Mouse (Mus musculus): Measurements from ENCODE around the gene Tmem259. TPM values are rescaled to one million over a fixed set of nuclear protein-coding genes. Genes with fewer than 3 reads are reported as not detected.

Gene Tmem259
- total and polyA plus RNA-seq, 3 experiments: 62.0 to 150 TPM; not detected in 1

Other genes starting within 250 kb of the Tmem259 start
Only the 30 nearest of the 33 such genes appear.
- gene Rnf126, start 217.4 kb downstream of the Tmem259 start, total RNA-seq (2012; rRNA removed): 78.8 and 84.8 TPM in 2 replicates
- gene Rnf126, start 217.4 kb downstream of the Tmem259 start, polyA plus RNA-seq (2012; ENCODE audit: insufficient read depth in 1 of 2, insufficient read length in 2 of 2, low read depth in 1 of 2, low replicate concordance in 2 of 2, missing spikeins in 1 of 2): 100 to 1,000 TPM; 174 to 184 TPM
- gene Fstl3, start 207.1 kb downstream of the Tmem259 start, total RNA-seq (2012; rRNA removed): 2.2 and 4.3 TPM in 2 replicates
- gene Fstl3, start 207.1 kb downstream of the Tmem259 start, polyA plus RNA-seq (2012; ENCODE audit: insufficient read depth in 1 of 2, insufficient read length in 2 of 2, low read depth in 1 of 2, low replicate concordance in 2 of 2, missing spikeins in 1 of 2): 1 to 10 TPM in 1 of 2 experiments, not detected in 1; 7.1 TPM
- gene Prss57, start 193.4 kb downstream of the Tmem259 start, total RNA-seq (2012; rRNA removed): 0.39 and 0.50 TPM in 2 replicates
- under 1 TPM in 1 of 2 experiments, not detected in 1; 0.70 TPM for gene Prss57, start 193.4 kb downstream of the Tmem259 start, polyA plus RNA-seq (2012; ENCODE audit: insufficient read depth in 1 of 2, insufficient read length in 2 of 2, low read depth in 1 of 2, low replicate concordance in 2 of 2, missing spikeins in 1 of 2)
- gene Palm, start 190.8 kb downstream of the Tmem259 start, total RNA-seq (2012; rRNA removed): 4.8 TPM in 2 replicates
- 10 to 100 TPM in 1 of 2 experiments, not detected in 1; 15.5 TPM for gene Palm, start 190.8 kb downstream of the Tmem259 start, polyA plus RNA-seq (2012; ENCODE audit: insufficient read depth in 1 of 2, insufficient read length in 2 of 2, low read depth in 1 of 2, low replicate concordance in 2 of 2, missing spikeins in 1 of 2)
- not detected in 2 replicates for gene Misp, start 163.3 kb downstream of the Tmem259 start, total RNA-seq (2012; rRNA removed)
- gene Misp, start 163.3 kb downstream of the Tmem259 start, polyA plus RNA-seq (2012; ENCODE audit: insufficient read depth in 1 of 2, insufficient read length in 2 of 2, low read depth in 1 of 2, low replicate concordance in 2 of 2, missing spikeins in 1 of 2): not detected
- gene Ptbp1, start 129.9 kb downstream of the Tmem259 start, total RNA-seq (2012; rRNA removed): 301 and 316 TPM in 2 replicates
- gene Ptbp1, start 129.9 kb downstream of the Tmem259 start, polyA plus RNA-seq (2012; ENCODE audit: insufficient read depth in 1 of 2, insufficient read length in 2 of 2, low read depth in 1 of 2, low replicate concordance in 2 of 2, missing spikeins in 1 of 2): 100 to 1,000 TPM; 329 to 837 TPM
- 9.1 and 11.2 TPM in 2 replicates for gene Prtn3, start 109.9 kb downstream of the Tmem259 start, total RNA-seq (2012; rRNA removed)
- 10 to 100 TPM in 1 of 2 experiments, not detected in 1; 31.5 TPM for gene Prtn3, start 109.9 kb downstream of the Tmem259 start, polyA plus RNA-seq (2012; ENCODE audit: insufficient read depth in 1 of 2, insufficient read length in 2 of 2, low read depth in 1 of 2, low replicate concordance in 2 of 2, missing spikeins in 1 of 2)
- 0.56 and 0.85 TPM in 2 replicates for gene Plppr3, start 109.7 kb downstream of the Tmem259 start, total RNA-seq (2012; rRNA removed)
- gene Plppr3, start 109.7 kb downstream of the Tmem259 start, polyA plus RNA-seq (2012; ENCODE audit: insufficient read depth in 1 of 2, insufficient read length in 2 of 2, low read depth in 1 of 2, low replicate concordance in 2 of 2, missing spikeins in 1 of 2): 1 to 10 TPM in 1 of 2 experiments, not detected in 1; 6.2 TPM
- gene Elane, start 98.1 kb downstream of the Tmem259 start, total RNA-seq (2012; rRNA removed): not detected in 2 replicates
- under 1 TPM in 1 of 2 experiments, not detected in 1; 0.07 TPM for gene Elane, start 98.1 kb downstream of the Tmem259 start, polyA plus RNA-seq (2012; ENCODE audit: insufficient read depth in 1 of 2, insufficient read length in 2 of 2, low read depth in 1 of 2, low replicate concordance in 2 of 2, missing spikeins in 1 of 2)
- gene Cfd, start 93.5 kb downstream of the Tmem259 start, total RNA-seq (2012; rRNA removed): not detected in 2 replicates
- under 1 TPM in 1 of 2 experiments, not detected in 1; 0.21 TPM for gene Cfd, start 93.5 kb downstream of the Tmem259 start, polyA plus RNA-seq (2012; ENCODE audit: insufficient read depth in 1 of 2, insufficient read length in 2 of 2, low read depth in 1 of 2, low replicate concordance in 2 of 2, missing spikeins in 1 of 2)
- 16.6 and 17.3 TPM in 2 replicates for gene Med16, start 75.4 kb downstream of the Tmem259 start, total RNA-seq (2012; rRNA removed)
- 10 to 100 TPM in 1 of 2 experiments, not detected in 1; 41.2 TPM for gene Med16, start 75.4 kb downstream of the Tmem259 start, polyA plus RNA-seq (2012; ENCODE audit: insufficient read depth in 1 of 2, insufficient read length in 2 of 2, low read depth in 1 of 2, low replicate concordance in 2 of 2, missing spikeins in 1 of 2)
- 5.2 and 10.2 TPM in 2 replicates for gene Gm26602, start 73.5 kb downstream of the Tmem259 start, total RNA-seq (2012; rRNA removed)
- gene Gm26602, start 73.5 kb downstream of the Tmem259 start, polyA plus RNA-seq (2012; ENCODE audit: insufficient read depth in 1 of 2, insufficient read length in 2 of 2, low read depth in 1 of 2, low replicate concordance in 2 of 2, missing spikeins in 1 of 2): 1 to 10 TPM in 1 of 2 experiments, not detected in 1; 4.5 TPM
- 9.1 and 10.8 TPM in 2 replicates for gene Kiss1r, start 67.4 kb downstream of the Tmem259 start, total RNA-seq (2012; rRNA removed)
- 10 to 100 TPM in 1 of 2 experiments, not detected in 1; 23.5 TPM for gene Kiss1r, start 67.4 kb downstream of the Tmem259 start, polyA plus RNA-seq (2012; ENCODE audit: insufficient read depth in 1 of 2, insufficient read length in 2 of 2, low read depth in 1 of 2, low replicate concordance in 2 of 2, missing spikeins in 1 of 2)
- gene R3hdm4, start 63.1 kb downstream of the Tmem259 start, total RNA-seq (2012; rRNA removed): 22.7 and 29.1 TPM in 2 replicates
- gene R3hdm4, start 63.1 kb downstream of the Tmem259 start, polyA plus RNA-seq (2012; ENCODE audit: insufficient read depth in 1 of 2, insufficient read length in 2 of 2, low read depth in 1 of 2, low replicate concordance in 2 of 2, missing spikeins in 1 of 2): 100 to 1,000 TPM in 1 of 2 experiments, not detected in 1; 105 TPM
- gene Arid3a, start 57.3 kb downstream of the Tmem259 start, total RNA-seq (2012; rRNA removed): 11.8 and 12.5 TPM in 2 replicates
- gene Arid3a, start 57.3 kb downstream of the Tmem259 start, polyA plus RNA-seq (2012; ENCODE audit: insufficient read depth in 1 of 2, insufficient read length in 2 of 2, low read depth in 1 of 2, low replicate concordance in 2 of 2, missing spikeins in 1 of 2): 10 to 100 TPM in 1 of 2 experiments, not detected in 1; 17.2 TPM
- 94.5 and 107 TPM in 2 replicates for gene Wdr18, start 24.2 kb downstream of the Tmem259 start, total RNA-seq (2012; rRNA removed)
- gene Wdr18, start 24.2 kb downstream of the Tmem259 start, polyA plus RNA-seq (2012; ENCODE audit: insufficient read depth in 1 of 2, insufficient read length in 2 of 2, low read depth in 1 of 2, low replicate concordance in 2 of 2, missing spikeins in 1 of 2): 10 to 100 TPM in 1 of 2 experiments, not detected in 1; 89.5 TPM
- gene Grin3b, start 13.6 kb downstream of the Tmem259 start, total RNA-seq (2012; rRNA removed): 0.16 and 0.42 TPM in 2 replicates
- gene Grin3b, start 13.6 kb downstream of the Tmem259 start, polyA plus RNA-seq (2012; ENCODE audit: insufficient read depth in 1 of 2, insufficient read length in 2 of 2, low read depth in 1 of 2, low replicate concordance in 2 of 2, missing spikeins in 1 of 2): 1 to 10 TPM in 1 of 2 experiments, not detected in 1; 1.1 TPM
- gene Cnn2, start 4.3 kb upstream of the Tmem259 start, total RNA-seq (2012; rRNA removed): 8.7 and 9.1 TPM in 2 replicates
- 10 to 100 TPM in 1 of 2 experiments, not detected in 1; 25.3 TPM for gene Cnn2, start 4.3 kb upstream of the Tmem259 start, polyA plus RNA-seq (2012; ENCODE audit: insufficient read depth in 1 of 2, insufficient read length in 2 of 2, low read depth in 1 of 2, low replicate concordance in 2 of 2, missing spikeins in 1 of 2)
- 7.4 and 7.7 TPM in 2 replicates for gene Abca7, start 12.2 kb upstream of the Tmem259 start, total RNA-seq (2012; rRNA removed)
- gene Abca7, start 12.2 kb upstream of the Tmem259 start, polyA plus RNA-seq (2012; ENCODE audit: insufficient read depth in 1 of 2, insufficient read length in 2 of 2, low read depth in 1 of 2, low replicate concordance in 2 of 2, missing spikeins in 1 of 2): 10 to 100 TPM in 1 of 2 experiments, not detected in 1; 16.8 TPM
- 25.2 and 26.2 TPM in 2 replicates for gene Arhgap45, start 32.3 kb upstream of the Tmem259 start, total RNA-seq (2012; rRNA removed)
- 10 to 100 TPM in 1 of 2 experiments, not detected in 1; 53.6 TPM for gene Arhgap45, start 32.3 kb upstream of the Tmem259 start, polyA plus RNA-seq (2012; ENCODE audit: insufficient read depth in 1 of 2, insufficient read length in 2 of 2, low read depth in 1 of 2, low replicate concordance in 2 of 2, missing spikeins in 1 of 2)
- gene Polr2e, start 55.5 kb upstream of the Tmem259 start, total RNA-seq (2012; rRNA removed): 156 and 169 TPM in 2 replicates
- gene Polr2e, start 55.5 kb upstream of the Tmem259 start, polyA plus RNA-seq (2012; ENCODE audit: insufficient read depth in 1 of 2, insufficient read length in 2 of 2, low read depth in 1 of 2, low replicate concordance in 2 of 2, missing spikeins in 1 of 2): 100 to 1,000 TPM; 258 to 279 TPM
- 422 and 508 TPM in 2 replicates for gene Gpx4, start 62.8 kb upstream of the Tmem259 start, total RNA-seq (2012; rRNA removed)
- 100 to 1,000 TPM in 1 of 2 experiments, not detected in 1; 536 TPM for gene Gpx4, start 62.8 kb upstream of the Tmem259 start, polyA plus RNA-seq (2012; ENCODE audit: insufficient read depth in 1 of 2, insufficient read length in 2 of 2, low read depth in 1 of 2, low replicate concordance in 2 of 2, missing spikeins in 1 of 2)
- gene Sbno2, start 121.2 kb upstream of the Tmem259 start, total RNA-seq (2012; rRNA removed): 14.6 and 15.8 TPM in 2 replicates
- gene Sbno2, start 121.2 kb upstream of the Tmem259 start, polyA plus RNA-seq (2012; ENCODE audit: insufficient read depth in 1 of 2, insufficient read length in 2 of 2, low read depth in 1 of 2, low replicate concordance in 2 of 2, missing spikeins in 1 of 2): 10 to 100 TPM in 1 of 2 experiments, not detected in 1; 29.0 TPM
- gene Stk11, start 131.5 kb upstream of the Tmem259 start, total RNA-seq (2012; rRNA removed): 77.8 and 108 TPM in 2 replicates
- 100 to 1,000 TPM in 1 of 2 experiments, not detected in 1; 188 TPM for gene Stk11, start 131.5 kb upstream of the Tmem259 start, polyA plus RNA-seq (2012; ENCODE audit: insufficient read depth in 1 of 2, insufficient read length in 2 of 2, low read depth in 1 of 2, low replicate concordance in 2 of 2, missing spikeins in 1 of 2)
- 308 and 324 TPM in 2 replicates for gene Atp5d, start 154.3 kb upstream of the Tmem259 start, total RNA-seq (2012; rRNA removed)
- 100 to 1,000 TPM; 300 to 657 TPM for gene Atp5d, start 154.3 kb upstream of the Tmem259 start, polyA plus RNA-seq (2012; ENCODE audit: insufficient read depth in 1 of 2, insufficient read length in 2 of 2, low read depth in 1 of 2, low replicate concordance in 2 of 2, missing spikeins in 1 of 2)
- gene Cbarp, start 156.5 kb upstream of the Tmem259 start, total RNA-seq (2012; rRNA removed): 4.8 and 6.8 TPM in 2 replicates
- gene Cbarp, start 156.5 kb upstream of the Tmem259 start, polyA plus RNA-seq (2012; ENCODE audit: insufficient read depth in 1 of 2, insufficient read length in 2 of 2, low read depth in 1 of 2, low replicate concordance in 2 of 2, missing spikeins in 1 of 2): 10 to 100 TPM in 1 of 2 experiments, not detected in 1; 19.3 TPM
- gene Midn, start 163.9 kb upstream of the Tmem259 start, total RNA-seq (2012; rRNA removed): 8.1 and 8.3 TPM in 2 replicates
- gene Midn, start 163.9 kb upstream of the Tmem259 start, polyA plus RNA-seq (2012; ENCODE audit: insufficient read depth in 1 of 2, insufficient read length in 2 of 2, low read depth in 1 of 2, low replicate concordance in 2 of 2, missing spikeins in 1 of 2): 10 to 100 TPM in 1 of 2 experiments, not detected in 1; 26.7 TPM
- 21.2 and 27.2 TPM in 2 replicates for gene Cirbp, start 181.7 kb upstream of the Tmem259 start, total RNA-seq (2012; rRNA removed)
- 10 to 100 TPM in 1 of 2 experiments, not detected in 1; 56.6 TPM for gene Cirbp, start 181.7 kb upstream of the Tmem259 start, polyA plus RNA-seq (2012; ENCODE audit: insufficient read depth in 1 of 2, insufficient read length in 2 of 2, low read depth in 1 of 2, low replicate concordance in 2 of 2, missing spikeins in 1 of 2)
- 16.9 and 17.7 TPM in 2 replicates for gene 1600002K03Rik, start 188.6 kb upstream of the Tmem259 start, total RNA-seq (2012; rRNA removed)
- gene 1600002K03Rik, start 188.6 kb upstream of the Tmem259 start, polyA plus RNA-seq (2012; ENCODE audit: insufficient read depth in 1 of 2, insufficient read length in 2 of 2, low read depth in 1 of 2, low replicate concordance in 2 of 2, missing spikeins in 1 of 2): 10 to 100 TPM in 1 of 2 experiments, not detected in 1; 11.4 TPM
- 0.12 TPM in 1 of 2 replicates, not detected in the other for gene Efna2, start 195.2 kb upstream of the Tmem259 start, total RNA-seq (2012; rRNA removed)
- 1 to 10 TPM in 1 of 2 experiments, not detected in 1; 2.8 TPM for gene Efna2, start 195.2 kb upstream of the Tmem259 start, polyA plus RNA-seq (2012; ENCODE audit: insufficient read depth in 1 of 2, insufficient read length in 2 of 2, low read depth in 1 of 2, low replicate concordance in 2 of 2, missing spikeins in 1 of 2)